Mouse (Mus musculus) bone marrow, adult 2 months (tissue): ENCODE results near the gene E2f3. TPM values are rescaled to one million over a fixed set of nuclear protein-coding genes. Genes with fewer than 3 reads are reported as not detected.

ENCODE experiments used
- H3K27ac ChIP-seq: fragments of 200-500 bp; 2 replicates; pipeline ENCODE4 v1.5.1; 2012; ENCODE audit warnings: low read depth, mild to moderate bottlenecking, control low read depth, inconsistent platforms, low read length; ENCODE audit not compliant: control insufficient read depth, poor library complexity, insufficient read depth
- H3K4me1 ChIP-seq: fragments of 200-500 bp; 2 replicates; pipeline ENCODE4 v1.6.1; 2011; ENCODE audit warnings: low read length; ENCODE audit not compliant: control insufficient read depth, insufficient read depth
- H3K4me3 ChIP-seq: fragments of 200-500 bp; replicated peaks from 2 replicates; pipeline ENCODE3; 2011; ENCODE audit warnings: mild to moderate bottlenecking, low read depth, low read length, control low read depth; ENCODE audit not compliant: control insufficient read depth
- CTCF ChIP-seq: fragments of 200-500 bp; IDR thresholded peaks from 2 replicates; pipeline ENCODE4 v1.5.1; 2011; ENCODE audit warnings: low read length, control low read depth; ENCODE audit not compliant: control insufficient read depth, insufficient read depth
- POLR2A ChIP-seq: fragments of 200-500 bp; IDR thresholded peaks from 2 replicates; pipeline ENCODE4 v1.6.1; 2011; ENCODE audit warnings: low read depth, mild to moderate bottlenecking, control low read depth, low read length, borderline replicate concordance; ENCODE audit not compliant: control insufficient read depth
- WGBS: fragments of 180-500 bp; shearing (Covaris S2); methylation state at CpG from one replicate; pipeline ENCODE4 v1.1.7; 2018; 5-methylcytosine and 5-hydroxymethylcytosine counted together
- polyA plus RNA-seq: library from polyadenylated mRNA; stranded (reverse); fragments of >200 nt; gene quantifications from 2 replicates; pipeline ENCODE4 v1.2.4, GENCODE M21; 2011; ENCODE audit warnings: low replicate concordance; ENCODE audit not compliant: missing spikeins, insufficient read depth, insufficient read length

E2f3 gene
- 8.4 and 11.1 TPM in 2 replicates for polyA plus RNA-seq

DNA sequence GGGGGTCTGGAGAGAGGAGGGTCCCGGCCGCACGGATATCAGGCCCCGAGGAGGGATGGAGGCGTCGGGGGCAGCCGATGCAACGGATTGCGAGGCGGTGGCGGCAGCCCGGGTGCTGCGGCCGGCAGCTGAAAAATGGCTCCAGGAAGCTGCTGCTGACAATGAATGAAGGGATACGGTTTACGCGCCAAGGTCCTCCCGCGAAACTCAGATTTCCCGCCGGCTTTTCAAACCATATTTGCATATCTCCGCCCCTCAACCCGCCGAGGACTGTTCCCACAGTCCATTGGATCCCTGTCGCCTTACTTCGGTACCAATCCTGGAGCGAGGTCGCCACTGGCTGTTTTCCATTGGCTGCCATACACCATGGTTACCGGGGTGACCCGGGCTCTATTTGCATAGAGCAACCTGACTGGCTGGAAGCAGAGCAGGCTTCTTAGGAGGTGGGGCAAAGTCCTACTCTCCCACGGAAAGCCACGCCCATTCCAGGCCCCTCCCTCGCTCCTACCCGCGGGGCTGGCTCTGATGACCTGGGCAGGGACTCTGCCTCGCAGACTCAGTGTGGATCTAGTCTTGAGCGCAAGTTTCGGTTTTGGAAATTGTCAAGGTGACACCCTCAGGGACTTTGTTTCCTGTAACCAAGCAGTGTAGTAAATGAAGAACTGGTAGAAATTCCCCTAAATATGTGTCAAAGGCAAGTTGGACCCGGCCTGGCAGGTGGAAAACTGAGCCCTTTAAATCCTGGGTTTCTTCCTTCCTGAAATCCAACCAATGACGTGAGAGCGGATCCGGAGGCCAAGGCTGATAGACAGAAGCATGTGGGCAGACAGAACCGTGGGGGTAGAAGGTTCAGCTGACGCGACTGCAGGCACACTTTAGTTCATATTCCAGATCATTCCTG lies at the start of gene E2f3:
Gene E2f3 (minus strand): TSS at position 209 of the 901 bp plus-strand sequence.
- H3K4me1 ChIP-seq = peaks cover 2% of the 10 kb centered on the region; the same call in 1 of the 2 replicates
- TF ChIP-seq CTCF (no peak), POLR2A (peak; percentile 64; the same call in 1 of the 2 replicates)
- under 1% methylated on average over 45 of the region's 45 CpGs for WGBS
- H3K4me3 ChIP-seq = peak within 1 kb of the TSS; percentile 84
- H3K27ac ChIP-seq = peak within 1 kb of the TSS; percentile 96

DNA sequence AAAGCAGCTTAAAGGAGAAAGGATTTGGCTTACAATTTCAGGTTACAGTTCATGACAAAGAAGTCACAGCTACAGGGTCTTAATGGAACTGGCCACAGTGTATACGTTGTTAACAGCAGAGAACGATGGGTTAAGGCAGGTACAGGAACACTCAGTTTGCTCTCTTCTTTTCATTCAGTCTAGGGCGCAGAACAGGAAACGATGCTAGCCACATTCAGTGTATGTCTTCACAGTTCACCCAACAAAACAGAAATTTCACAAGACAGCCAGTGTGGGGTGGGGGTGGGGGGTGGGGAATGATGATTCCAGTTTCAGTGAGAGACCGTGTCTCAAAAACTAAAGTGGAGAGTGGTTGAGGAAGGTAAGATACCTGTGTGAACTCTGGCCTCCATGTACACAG lies 48.7 kb upstream of the E2f3 start:
- no peak for TF ChIP-seq POLR2A
- no peak for TF ChIP-seq CTCF
- Histone ChIP-seq H3K4me3 (no peak overlapping the region), H3K4me1 (peaks cover 4% of the 10 kb centered on the region), H3K27ac (peak overlapping the region; percentile 74)
- 33% methylated on average over 5 of the region's 5 CpGs for WGBS

DNA sequence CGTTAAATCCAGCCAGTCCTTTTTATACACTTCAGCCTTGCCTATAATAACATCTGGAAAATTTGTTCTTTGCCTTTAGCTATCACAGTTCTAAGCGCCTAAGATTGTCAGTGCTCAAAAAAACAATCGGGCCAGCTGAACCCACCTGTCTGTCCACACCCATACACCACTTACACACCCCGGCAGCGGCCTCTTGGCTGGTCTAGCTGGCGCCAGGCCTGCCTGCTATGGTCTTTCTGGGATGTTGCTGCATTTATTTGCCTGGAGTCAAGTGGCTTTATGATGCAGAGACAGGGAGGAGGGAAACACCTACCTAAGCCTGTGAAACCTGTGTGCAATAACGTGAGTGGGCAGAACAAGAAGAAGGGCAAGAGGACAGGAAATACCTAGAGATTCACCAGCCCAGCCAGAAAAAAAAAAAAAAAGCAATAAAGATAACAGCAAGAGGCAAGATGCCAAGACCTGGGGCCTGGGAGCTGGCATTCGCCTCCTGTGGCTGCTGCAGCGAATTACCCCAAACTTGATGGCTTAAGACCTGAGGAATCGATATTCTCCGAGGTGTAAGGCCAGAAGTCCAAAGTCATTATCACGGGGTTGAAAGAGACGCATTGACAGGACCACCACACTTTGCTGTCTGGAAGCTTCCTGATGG lies 45.9 kb upstream of the E2f3 start:
- TF ChIP-seq CTCF (no peak), POLR2A (no peak)
- Histone ChIP-seq H3K4me1 (peaks cover 4% of the 10 kb centered on the region), H3K4me3 (no peak overlapping the region), H3K27ac (no peak overlapping the region)
- 80% methylated on average over 13 of the region's 13 CpGs for WGBS

DNA sequence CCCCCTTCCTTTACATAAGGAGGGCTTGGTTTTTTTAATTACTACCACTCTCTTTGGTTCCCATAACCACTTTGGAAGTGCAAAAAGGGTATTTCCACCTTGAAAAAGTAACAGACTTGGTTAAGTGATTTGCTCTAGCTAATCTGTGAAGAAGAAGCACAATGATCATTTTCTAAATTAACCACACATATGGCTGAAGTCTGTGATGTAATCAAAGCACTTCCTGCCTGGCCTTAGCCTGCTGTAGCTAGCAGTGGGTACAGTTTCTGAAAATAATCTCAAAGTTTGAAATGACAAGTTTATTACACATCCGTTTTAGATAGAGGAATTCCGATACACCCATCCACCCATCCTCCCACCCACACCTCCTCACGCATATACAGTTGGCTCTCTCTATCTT lies 42.0 kb upstream of the E2f3 start:
- TF ChIP-seq CTCF (no peak), POLR2A (no peak)
- Histone ChIP-seq H3K27ac (no peak overlapping the region), H3K4me3 (no peak overlapping the region), H3K4me1 (peaks cover 1% of the 10 kb centered on the region)
- 86% methylated on average over 3 of the region's 3 CpGs for WGBS

DNA sequence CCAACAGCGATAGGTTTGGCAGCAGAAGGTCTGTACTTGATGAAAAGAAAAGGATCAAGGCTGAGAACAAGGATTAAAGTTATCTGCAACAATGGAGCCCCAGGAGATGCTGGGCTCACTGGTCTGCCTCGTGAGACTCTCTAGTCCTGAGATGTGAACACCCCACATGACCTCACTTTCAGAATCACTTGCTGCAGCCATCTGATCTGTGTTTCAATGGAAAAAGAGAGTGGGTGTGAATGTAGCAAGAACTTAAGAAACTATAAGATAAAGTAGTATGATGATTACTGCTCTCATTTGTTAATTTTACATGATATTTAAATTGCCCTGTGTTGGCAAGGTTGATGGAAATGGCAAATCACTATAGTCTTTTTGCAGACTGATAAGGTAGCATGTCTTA lies 36.6 kb upstream of the E2f3 start:
- 83% methylated on average over 2 of the region's 2 CpGs for WGBS
- H3K27ac ChIP-seq = no peak overlapping the region
- no peaks in the 10 kb centered on the region for H3K4me1 ChIP-seq
- no peak overlapping the region for H3K4me3 ChIP-seq
- no peak for TF ChIP-seq CTCF

DNA sequence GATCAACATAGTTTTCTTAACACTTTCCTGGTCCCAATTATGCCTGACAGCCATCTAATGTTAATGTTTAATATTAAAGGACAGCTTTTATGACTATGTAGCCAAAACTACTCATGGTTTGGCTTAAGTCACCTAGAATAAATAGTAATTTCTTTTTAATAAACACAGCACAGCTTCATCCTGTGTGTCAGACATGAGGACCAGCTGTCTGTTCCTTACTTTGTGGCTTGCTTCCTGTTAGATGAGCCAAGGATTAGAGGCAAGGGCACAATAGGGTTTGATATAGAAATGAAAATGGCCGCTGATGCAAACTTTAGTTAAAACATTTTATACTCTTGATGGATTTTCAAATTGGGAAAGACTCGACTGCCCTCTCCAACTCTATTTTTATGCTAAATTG lies 32.7 kb upstream of the E2f3 start:
- Histone ChIP-seq H3K4me1 (no peaks in the 10 kb centered on the region), H3K27ac (no peak overlapping the region), H3K4me3 (no peak overlapping the region)
- 73% methylated on average over 2 of the region's 2 CpGs for WGBS
- TF ChIP-seq POLR2A (no peak), CTCF (no peak)

- Histone ChIP-seq H3K4me1 (no peaks in the 10 kb centered on the region), H3K27ac (no peak overlapping the region), H3K4me3 (no peak overlapping the region)
- WGBS = 87% methylated on average over 7 of the region's 7 CpGs
- TF ChIP-seq POLR2A = no peak
Measured at GRCm38 (mm10) chr13:30017611-30018010, 31.7 kb upstream of the E2f3 start.

- no peaks in the 10 kb centered on the region for H3K4me1 ChIP-seq
- H3K27ac ChIP-seq = no peak overlapping the region
- 86% methylated on average over 8 of the region's 8 CpGs for WGBS
- TF ChIP-seq POLR2A (no peak), CTCF (no peak)
- H3K4me3 ChIP-seq = no peak overlapping the region
Measured at GRCm38 (mm10) chr13:30014576-30014975, 28.7 kb upstream of the E2f3 start.
